Mouse (Mus musculus): ENCODE data around the gene Ciao2a.

DNA sequence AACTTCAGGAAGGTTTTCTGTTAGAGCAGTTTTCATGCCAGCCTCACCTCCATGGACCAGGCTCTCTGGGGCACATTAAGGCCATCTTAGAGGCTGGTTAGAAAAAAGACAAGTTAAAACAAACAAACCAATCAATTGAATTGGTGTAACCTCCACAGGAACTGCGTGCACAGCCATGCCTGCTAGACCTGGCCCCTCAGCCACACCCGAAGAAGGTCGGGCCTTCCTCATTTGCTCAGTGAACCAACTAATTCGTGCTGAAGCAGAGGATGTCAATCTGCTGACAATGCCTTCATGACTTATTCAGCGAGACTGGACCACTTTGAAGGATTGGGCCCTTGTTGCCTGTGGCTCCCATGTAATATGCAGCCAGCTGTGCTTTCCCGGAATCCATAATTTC, 60.0 kb downstream of the Ciao2a start:
- TF ChIP-seq CTCF (IDR thresholded peaks at IDR 0.05; ENCODE audit: control insufficient read depth, insufficient read depth, insufficient replicate concordance, low read depth, low read length): no peak
- no peak for TF ChIP-seq POLR2A (IDR thresholded peaks at IDR 0.05; ENCODE audit: control insufficient read depth, low read depth, low read length)

All from testis, adult 2 months (tissue).